Mouse (Mus musculus) mouse trophoblast stem cell (cell line): ENCODE results near the gene Cd79a.

Source experiments
- in situ Hi-C, 2 experiments: fragments of 300-500 bp; cut with MseI, MboI; formaldehyde crosslinking; loops; 2 replicates in 1 of 2; 3 replicates in 1 of 2; pipeline ENCODE4 v1.15.1; 2025

Cd79a gene

DNA sequence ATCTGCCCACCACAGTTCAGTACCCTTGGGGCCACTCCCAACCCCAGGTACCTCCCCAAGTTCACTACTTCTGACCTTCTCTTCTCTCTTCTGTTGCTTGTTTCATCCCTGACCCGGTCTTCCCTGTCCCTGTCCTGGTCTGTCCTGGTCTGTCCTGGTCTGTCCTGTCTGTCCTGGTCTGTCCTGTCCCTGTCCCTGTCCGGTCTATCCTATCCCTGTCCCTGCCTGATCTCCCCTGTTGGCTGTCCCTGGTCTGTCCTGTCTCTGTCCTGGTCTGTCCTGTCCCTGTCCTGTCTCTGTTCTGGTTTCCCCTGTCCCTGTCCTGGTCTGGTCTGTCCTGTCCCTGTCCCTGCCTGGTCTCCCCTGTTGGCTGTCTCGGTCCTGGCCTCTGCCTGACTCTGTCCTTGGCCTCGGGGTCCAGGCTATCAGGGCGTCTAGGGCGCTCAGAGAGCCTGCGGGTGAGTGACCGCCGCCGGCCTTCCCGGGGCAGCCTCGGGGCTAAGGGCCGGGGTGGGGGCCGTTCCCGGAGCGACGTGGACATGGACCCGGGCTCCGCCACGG, 21.7 kb downstream of the Cd79a start:
- in situ Hi-C loops, result no loop called here

DNA sequence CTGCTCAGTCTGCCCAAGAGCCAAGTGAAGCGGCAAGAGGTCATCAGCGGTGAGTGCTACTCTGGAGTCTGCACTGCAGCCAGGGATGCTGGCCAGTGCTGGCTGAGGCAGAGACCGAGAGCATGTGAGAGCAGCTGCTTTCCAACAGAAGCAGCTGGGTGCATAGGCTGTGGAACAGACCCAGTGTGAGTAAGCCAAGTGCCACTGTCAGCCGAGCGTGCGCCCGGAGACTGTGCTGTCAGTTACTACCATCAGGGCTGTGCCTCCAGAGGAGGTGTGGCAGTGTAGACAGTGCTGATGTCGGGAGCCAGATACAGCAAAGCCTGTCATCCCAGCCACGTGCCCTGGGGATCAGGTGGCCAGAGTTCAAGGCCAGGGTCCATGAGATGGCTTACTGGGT, 22.5 kb downstream of the Cd79a start:
- in situ Hi-C loops, result no loop called here

DNA sequence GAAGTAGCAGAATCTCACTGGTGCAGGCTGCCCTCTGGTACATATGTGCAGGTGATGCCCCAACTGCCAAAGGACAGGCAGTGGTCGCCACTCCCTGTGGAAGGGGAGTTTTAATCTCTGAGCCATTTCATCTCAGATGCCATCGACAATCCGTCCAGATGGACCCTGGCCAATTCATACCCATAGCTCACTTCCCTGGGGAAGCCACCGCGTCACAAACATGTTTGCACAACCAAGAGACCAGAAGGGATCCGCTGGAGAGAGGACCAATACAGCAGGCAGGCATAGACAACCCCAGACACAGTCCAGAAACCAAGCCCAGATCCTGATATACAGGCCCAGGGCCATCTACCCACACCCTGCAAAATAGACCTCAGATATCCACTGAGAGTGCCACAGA, 33.3 kb downstream of the Cd79a start:
- in situ Hi-C loops, result no loop called here

DNA sequence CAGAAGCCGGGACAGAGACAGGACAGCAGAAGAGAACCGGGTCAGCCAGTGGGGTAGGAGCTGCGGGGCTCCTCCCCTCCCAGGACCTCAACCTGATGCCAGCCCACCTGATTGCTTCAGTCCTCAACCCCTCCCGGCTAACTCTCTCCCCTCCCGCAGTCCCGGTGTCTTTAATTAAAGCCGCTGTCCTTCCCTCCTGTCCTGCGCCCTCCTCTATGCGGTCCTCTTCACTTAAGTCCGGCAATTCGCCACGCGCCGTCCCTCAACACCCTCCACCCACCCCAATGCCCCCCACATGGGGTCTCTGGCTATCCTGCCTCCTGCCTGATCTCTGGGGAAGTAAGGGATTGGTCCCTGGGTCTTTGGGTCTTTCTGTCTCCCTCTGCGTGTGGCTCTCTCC, 34.5 kb downstream of the Cd79a start:
- in situ Hi-C loops, result no loop called here

DNA sequence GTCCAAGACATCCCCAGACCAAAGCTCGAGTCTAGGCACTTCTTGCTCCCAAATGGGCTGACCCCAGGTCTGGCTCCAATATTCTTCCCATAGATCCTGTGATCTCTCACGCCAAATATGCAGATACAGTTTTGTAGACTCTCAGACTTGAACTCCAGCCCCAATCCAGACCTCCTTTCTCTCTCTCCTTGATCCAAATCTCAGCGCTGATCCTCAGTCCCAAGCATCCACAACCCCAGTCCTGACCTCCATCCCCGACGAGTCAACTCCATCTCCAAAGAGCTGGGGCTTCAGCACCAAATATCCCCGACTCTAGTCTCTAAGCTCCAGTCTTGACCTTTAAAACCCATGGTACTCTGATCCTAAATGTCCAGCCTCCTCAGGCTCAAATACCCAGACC, 46.5 kb downstream of the Cd79a start:
- in situ Hi-C loops, result no loop called here

DNA sequence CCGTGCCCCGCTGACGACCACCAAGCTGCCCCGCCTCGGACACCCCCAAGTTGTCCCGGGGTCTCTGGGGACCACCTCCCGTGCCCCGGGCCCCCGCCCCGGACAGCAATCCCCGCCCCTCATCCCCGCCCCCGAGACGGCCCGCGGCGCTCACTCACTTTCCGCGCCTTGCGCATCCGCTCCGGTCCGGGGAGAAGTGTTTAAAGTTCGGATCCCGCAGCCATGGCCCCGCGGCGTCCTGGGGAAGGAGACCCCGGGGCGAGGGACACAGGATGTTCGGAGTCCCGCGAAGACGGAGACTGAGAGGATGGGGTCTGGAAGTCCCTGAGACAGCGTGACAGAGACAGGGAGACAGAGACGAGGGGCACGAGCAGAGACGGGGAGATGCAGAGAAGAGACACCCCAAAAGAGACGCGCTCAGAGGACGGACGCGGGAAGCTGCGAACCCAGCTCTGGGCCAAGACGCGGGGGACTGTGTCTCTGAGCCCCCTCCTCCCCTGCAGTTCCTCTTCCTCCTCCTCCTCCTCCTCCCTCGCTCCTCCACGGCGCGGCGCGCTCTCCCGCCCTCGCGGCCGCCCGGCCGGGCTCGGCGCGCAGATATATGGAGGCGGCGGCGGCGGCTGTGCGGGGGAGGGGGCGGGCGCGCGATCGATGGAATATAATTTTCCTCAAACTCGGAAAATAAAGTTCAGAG, 47.2 kb downstream of the Cd79a start, which contains the start of gene Gm4881:
TSS of gene Gm4881 (minus strand) at position 238 of the 694 bp plus-strand sequence.
- in situ Hi-C loops, result no loop called here

DNA sequence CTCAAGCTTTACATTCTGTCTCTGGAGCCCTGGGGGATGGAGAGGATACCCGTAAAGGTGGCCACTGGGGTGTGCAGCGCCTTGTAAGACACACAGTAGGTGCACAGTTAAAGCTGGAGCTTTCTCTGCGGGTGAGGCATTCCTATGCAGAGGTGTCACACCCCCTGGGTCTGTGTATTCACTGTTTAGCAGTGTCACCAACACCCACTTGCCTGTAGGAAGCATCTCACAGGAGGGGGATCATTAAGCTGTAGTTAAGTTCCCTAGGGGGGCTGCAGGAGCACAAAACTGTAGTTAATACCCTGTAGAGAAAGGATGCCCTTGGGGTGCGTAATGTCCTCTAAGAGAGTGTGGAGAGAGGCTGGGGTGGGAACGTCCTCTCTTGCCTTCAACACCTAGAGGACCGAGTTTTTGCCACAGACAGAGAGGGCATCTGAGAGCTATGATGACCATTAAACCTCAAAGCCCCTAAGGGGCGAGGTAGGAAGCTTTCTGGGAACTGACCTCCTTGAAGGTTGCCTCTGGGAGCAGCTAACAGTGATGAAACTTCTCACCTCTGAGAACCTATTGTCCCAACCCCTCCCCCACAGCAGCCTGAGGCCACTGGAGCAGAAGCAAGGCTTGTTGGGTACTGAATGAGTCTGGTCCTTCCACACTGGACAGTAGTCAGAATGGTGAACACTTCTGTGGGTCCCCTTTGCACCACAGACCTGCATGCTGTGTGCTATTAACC, 50.3 kb downstream of the Cd79a start:
- in situ Hi-C loops, result no loop called here

DNA sequence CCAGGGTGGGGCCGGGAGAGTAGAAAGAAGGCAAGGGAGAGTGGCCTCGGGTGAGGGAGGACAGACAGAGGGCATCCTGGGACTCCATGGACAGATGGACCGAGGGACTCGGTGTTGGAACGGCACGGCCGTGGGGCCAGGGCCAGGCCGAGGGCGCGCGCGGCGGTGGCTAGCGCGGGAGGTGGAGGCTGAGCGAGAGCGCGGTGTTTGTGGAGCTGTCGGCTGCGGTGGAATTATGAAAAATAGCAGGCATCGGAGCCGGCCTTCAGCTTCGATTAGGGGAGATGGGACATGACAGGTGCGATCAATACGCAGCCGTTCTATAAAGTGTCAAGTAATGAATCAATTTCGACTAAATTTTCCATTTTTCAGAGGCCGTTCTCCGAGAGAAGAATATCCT, 51.6 kb downstream of the Cd79a start:
- in situ Hi-C loops, result no loop called here

DNA sequence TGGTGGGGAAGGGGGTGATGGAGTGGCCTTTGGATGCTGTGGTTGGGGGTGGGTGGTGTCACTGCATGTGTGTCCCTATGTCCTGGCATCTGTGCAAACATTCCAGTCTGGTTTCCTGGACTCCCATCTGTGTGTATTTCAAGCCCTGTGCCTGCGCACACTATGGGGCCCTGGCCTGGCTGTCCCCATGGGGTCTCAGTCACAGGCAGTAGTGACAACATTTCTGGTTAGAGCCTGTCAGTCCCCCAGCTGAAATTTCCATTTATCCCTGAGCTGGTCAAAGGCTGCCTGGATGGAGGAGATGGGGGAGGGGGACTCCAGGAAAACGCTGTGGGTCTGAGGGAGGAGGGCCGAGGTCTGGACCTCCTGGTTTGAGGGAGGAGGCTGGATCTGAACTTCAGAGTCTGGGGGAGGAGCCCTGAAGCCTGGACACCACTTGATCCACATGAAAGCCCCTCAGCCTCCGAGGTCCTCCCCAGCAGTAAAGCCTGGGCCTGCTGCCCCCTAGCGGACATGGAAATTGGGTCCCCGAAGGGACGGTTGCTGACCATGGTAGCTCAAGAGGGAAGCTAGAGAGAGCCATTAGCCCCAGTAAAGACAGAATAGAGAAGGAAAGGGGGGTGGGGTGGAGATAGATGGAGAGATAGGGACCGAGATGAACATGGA, 52.9 kb downstream of the Cd79a start:
- in situ Hi-C loops, result no loop called here
